Mouse (Mus musculus) limb, embryonic 15.5 days (tissue): ENCODE results near the gene Spout1. TPM values are rescaled to one million over a fixed set of nuclear protein-coding genes. Genes with fewer than 3 reads are reported as not detected.
A peak's percentile ranks its signal among the peaks of the same experiment; 100 is the strongest.

ENCODE experiments used
- ATAC-seq: fragments of 200-750 bp; cut with Nextera tagmentation; 2 replicates; pipeline ENCODE4 v1.8.0; 2017; ENCODE audit warnings: low read depth, moderate TSS enrichment; ENCODE audit not compliant: insufficient number of reproducible peaks, low FRiP score, low TSS enrichment
- H3K27ac ChIP-seq: fragments of 300-500 bp; sonication (generic); 2 replicates; pipeline ENCODE4 v1.5.1; 2015; ENCODE audit warnings: moderate library complexity, mild to moderate bottlenecking, inconsistent platforms
- H3K27me3 ChIP-seq: fragments of 300-500 bp; sonication (generic); 2 replicates; pipeline ENCODE4 v1.6.1; 2015; ENCODE audit warnings: inconsistent platforms
- H3K36me3 ChIP-seq: fragments of 300-500 bp; sonication (generic); 2 replicates; pipeline ENCODE4 v1.6.1; 2015; ENCODE audit warnings: inconsistent platforms
- H3K4me1 ChIP-seq: fragments of 300-500 bp; sonication (generic); 2 replicates; pipeline ENCODE4 v1.6.1; 2015; ENCODE audit warnings: inconsistent platforms
- H3K4me2 ChIP-seq: fragments of 300-500 bp; sonication (generic); 2 replicates; pipeline ENCODE4 v1.6.1; 2015; ENCODE audit warnings: mild to moderate bottlenecking, inconsistent platforms
- H3K4me3 ChIP-seq: fragments of 300-500 bp; sonication (generic); 2 replicates; pipeline ENCODE4 v1.5.1; 2015; ENCODE audit warnings: mild to moderate bottlenecking, inconsistent platforms
- H3K9ac ChIP-seq: fragments of 300-500 bp; sonication (generic); 2 replicates; pipeline ENCODE4 v1.6.1; 2015; ENCODE audit warnings: inconsistent platforms
- H3K9me3 ChIP-seq: fragments of 300-500 bp; sonication (generic); 2 replicates; pipeline ENCODE4 v1.6.1; 2016; ENCODE audit warnings: inconsistent platforms
- WGBS: fragments of 180-500 bp; shearing (Covaris S2); methylation state at CpG from one replicate; pipeline ENCODE4 v1.1.7; 2015; 5-methylcytosine and 5-hydroxymethylcytosine counted together
- polyA plus RNA-seq: library from polyadenylated mRNA; unstranded; fragments of >200 nt; fragmentation: Nextera tagmentation; extraction: Ambion mirVana; gene quantifications from 2 replicates; pipeline ENCODE4 v1.2.1, GENCODE M21; 2015

The Spout1 gene
- polyA plus RNA-seq, 1 experiment from 2014 or later: 75.0 TPM

DNA sequence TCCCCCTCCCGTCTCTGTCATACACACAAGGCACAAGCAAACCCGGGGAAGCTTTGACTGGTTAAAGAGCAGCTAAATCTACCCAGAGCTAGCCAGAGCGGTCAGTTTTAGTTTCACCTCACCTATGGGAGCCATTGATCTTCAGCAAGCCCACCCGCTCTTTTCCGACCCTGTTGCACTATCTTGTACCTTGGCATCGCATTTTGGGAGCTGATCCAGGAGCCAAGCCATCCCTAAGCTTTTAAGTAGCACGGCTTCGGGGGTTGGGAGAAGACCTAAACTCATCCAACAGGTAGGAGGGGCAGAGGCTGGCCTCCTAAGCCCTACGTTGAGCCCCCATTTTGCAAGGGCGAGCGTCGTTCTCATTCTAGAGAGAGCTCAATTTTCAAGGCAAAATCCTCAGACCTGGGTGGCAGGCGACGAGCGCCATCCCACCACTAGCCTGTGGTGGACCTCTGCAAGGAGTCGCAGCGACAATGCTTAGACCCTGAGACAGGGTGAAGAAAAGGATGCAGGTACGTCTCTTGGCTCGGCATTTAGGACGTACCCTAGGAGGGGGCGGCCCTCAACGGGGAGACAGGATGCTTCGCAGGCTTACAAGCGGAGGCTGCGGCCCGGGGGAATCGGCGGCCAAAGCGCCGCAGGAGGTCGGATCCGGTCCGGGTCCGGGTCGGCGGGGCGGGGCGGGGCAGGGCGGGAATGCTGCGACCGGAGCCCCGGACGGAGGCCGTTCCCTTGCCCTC, 54.4 kb downstream of the Spout1 start:
- Histone ChIP-seq H3K9me3 (no peaks in the 10 kb centered on the region), H3K27ac (peak overlapping the region; percentile 90), H3K4me3 (peak overlapping the region; percentile 76), H3K27me3 (no peaks in the 10 kb centered on the region), H3K4me1 (peaks cover 22% of the 10 kb centered on the region), H3K9ac (peak overlapping the region; percentile 65), H3K4me2 (peak overlapping the region; percentile 80), H3K36me3 (peaks cover 10% of the 10 kb centered on the region; the same call in 1 of the 2 replicates)
- ATAC-seq: peak; percentile 66
- WGBS: 1% methylated on average over 44 of the region's 44 CpGs

Other genes starting within 250 kb of the Spout1 start
- gene Gle1, start 243.0 kb downstream of the Spout1 start, polyA plus RNA-seq: 58.0 and 59.5 TPM in 2 replicates
- gene Sptan1, start 212.9 kb downstream of the Spout1 start, polyA plus RNA-seq: 89.3 and 95.5 TPM in 2 replicates
- 36.7 and 37.0 TPM in 2 replicates for gene Wdr34, start 129.6 kb downstream of the Spout1 start, polyA plus RNA-seq
- 323 and 361 TPM in 2 replicates for gene Set, start 121.1 kb downstream of the Spout1 start, polyA plus RNA-seq
- gene Pkn3, start 100.8 kb downstream of the Spout1 start, polyA plus RNA-seq: 8.6 and 10.4 TPM in 2 replicates
- gene Zdhhc12, start 84.8 kb downstream of the Spout1 start, polyA plus RNA-seq: 21.1 and 21.6 TPM in 2 replicates
- gene Zer1, start 53.9 kb downstream of the Spout1 start, polyA plus RNA-seq: 6.5 and 8.6 TPM in 2 replicates
- gene Tbc1d13, start 44.7 kb downstream of the Spout1 start, polyA plus RNA-seq: 5.5 and 8.0 TPM in 2 replicates
- gene Endog, start 7.0 kb downstream of the Spout1 start, polyA plus RNA-seq: 14.8 and 17.0 TPM in 2 replicates
- 12.4 TPM in 2 replicates for gene Kyat1, start 27.4 kb upstream of the Spout1 start, polyA plus RNA-seq
- 40.6 and 42.5 TPM in 2 replicates for gene Lrrc8a, start 59.3 kb upstream of the Spout1 start, polyA plus RNA-seq
- 0.10 and 0.11 TPM in 2 replicates for gene Gm28035, start 62.1 kb upstream of the Spout1 start, polyA plus RNA-seq
- gene Phyhd1, start 87.7 kb upstream of the Spout1 start, polyA plus RNA-seq: 5.9 and 6.8 TPM in 2 replicates
- gene Gm28038, start 102.6 kb upstream of the Spout1 start, polyA plus RNA-seq: not detected in 2 replicates
- gene Dolk, start 107.9 kb upstream of the Spout1 start, polyA plus RNA-seq: 31.5 and 33.4 TPM in 2 replicates
- gene Nup188, start 107.9 kb upstream of the Spout1 start, polyA plus RNA-seq: 28.2 and 32.4 TPM in 2 replicates
- gene Sh3glb2, start 180.9 kb upstream of the Spout1 start, polyA plus RNA-seq: 87.5 and 88.5 TPM in 2 replicates
- gene Miga2, start 185.8 kb upstream of the Spout1 start, polyA plus RNA-seq: 23.3 and 23.9 TPM in 2 replicates
- gene Dolpp1, start 213.8 kb upstream of the Spout1 start, polyA plus RNA-seq: 35.5 and 35.8 TPM in 2 replicates
- 23.9 and 37.6 TPM in 2 replicates for gene Crat, start 237.4 kb upstream of the Spout1 start, polyA plus RNA-seq
- gene Ptpa, start 237.6 kb upstream of the Spout1 start, polyA plus RNA-seq: 137 and 149 TPM in 2 replicates